Mouse (Mus musculus) hindbrain, embryonic 10.5 days (tissue): ENCODE data around the gene Actl7b. TPM values are rescaled to one million over a fixed set of nuclear protein-coding genes. Genes with fewer than 3 reads are reported as not detected.

ENCODE experiments used
- DNase-seq: peaks from one replicate; pipeline ENCODE4 v3.0.0-alpha.2; 2017; ENCODE audit warnings: low spot score
- H3K27ac ChIP-seq: fragments of 300-500 bp; sonication (generic); 2 replicates; pipeline ENCODE4 v1.5.1; 2016; ENCODE audit warnings: mild to moderate bottlenecking, moderate library complexity
- H3K27me3 ChIP-seq: fragments of 300-500 bp; sonication (generic); 2 replicates; pipeline ENCODE4 v1.6.1; 2016; ENCODE audit warnings: mild to moderate bottlenecking; ENCODE audit not compliant: poor library complexity, insufficient read depth, severe bottlenecking
- H3K36me3 ChIP-seq: fragments of 300-500 bp; sonication (generic); 2 replicates; pipeline ENCODE4 v1.6.1; 2016; ENCODE audit warnings: mild to moderate bottlenecking, moderate library complexity
- H3K4me1 ChIP-seq: fragments of 300-500 bp; sonication (generic); replicated peaks from 2 replicates; pipeline ENCODE4 v1.6.1; 2016; ENCODE audit warnings: mild to moderate bottlenecking
- H3K4me3 ChIP-seq: fragments of 300-500 bp; sonication (generic); 2 replicates; pipeline ENCODE4 v1.5.1; 2016; ENCODE audit warnings: mild to moderate bottlenecking, moderate library complexity
- H3K9me3 ChIP-seq: fragments of 300-500 bp; sonication (generic); 2 replicates; pipeline ENCODE4 v1.6.1; 2016; ENCODE audit warnings: mild to moderate bottlenecking, moderate library complexity
- WGBS: fragments of 180-500 bp; shearing (Covaris S2); methylation state at CpG from one replicate; pipeline ENCODE4 v1.1.7; 2016; 5-methylcytosine and 5-hydroxymethylcytosine counted together
- polyA plus RNA-seq: library from polyadenylated mRNA; unstranded; fragments of >200 nt; fragmentation: Nextera tagmentation; extraction: Ambion mirVana; gene quantifications from 2 replicates; pipeline ENCODE4 v1.2.1, GENCODE M21; 2016

The Actl7b gene
- not detected in 2 replicates for polyA plus RNA-seq

DNA sequence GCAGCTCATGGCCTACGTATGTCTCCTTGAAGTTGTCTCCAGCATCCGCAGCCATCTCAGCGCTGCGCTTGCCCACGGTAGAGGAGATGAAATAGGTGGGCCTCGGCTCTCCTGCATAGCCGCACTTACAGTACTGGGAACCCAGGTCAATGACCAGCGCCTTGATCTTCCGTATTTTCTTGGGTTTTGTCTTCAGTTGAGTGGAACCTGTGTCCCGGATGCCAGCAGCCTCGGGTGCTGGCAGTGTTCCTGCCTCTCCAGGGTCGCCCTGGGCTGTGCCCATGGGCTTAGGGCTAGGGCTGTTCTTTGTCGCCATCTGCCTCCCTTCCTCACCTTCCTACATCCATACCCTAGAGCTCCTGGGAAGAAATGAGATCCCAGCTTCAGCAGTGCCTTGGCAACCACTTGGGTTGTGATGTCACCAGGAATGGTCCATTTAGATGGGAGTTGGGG is at the start of gene Actl7b:
TSS of gene Actl7b (minus strand) at position 403 of the 453 bp plus-strand sequence.
- Histone ChIP-seq H3K27ac (no peak within 1 kb of the TSS), H3K4me3 (no peak within 1 kb of the TSS), H3K27me3 (no peaks in the 10 kb centered on the region), H3K9me3 (no peaks in the 10 kb centered on the region), H3K36me3 (peaks cover 29% of the 10 kb centered on the region), H3K4me1 (no peaks in the 10 kb centered on the region)
- WGBS, result 93% methylated on average over 13 of the region's 13 CpGs
- DNase-seq, result no peak

DNA sequence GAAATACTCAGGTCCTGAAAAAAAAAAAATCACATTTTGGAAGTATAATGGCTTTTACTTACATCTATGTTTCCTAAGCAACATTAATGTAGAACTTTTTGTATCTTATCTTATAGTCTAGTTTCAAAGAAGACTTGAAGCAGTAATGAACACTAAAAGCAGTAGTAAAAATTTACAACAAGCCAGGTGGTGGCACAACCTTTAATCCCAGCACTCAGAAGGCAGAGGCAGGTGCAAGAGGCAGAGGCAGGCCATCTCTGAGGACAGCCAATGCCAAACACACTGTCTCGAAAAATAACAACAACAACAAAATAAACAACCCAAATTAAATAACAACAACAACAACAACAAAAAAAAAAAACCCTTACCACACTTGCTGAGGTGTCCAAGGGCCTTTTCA is 29.8 kb upstream of the Actl7b start:
- Histone ChIP-seq H3K27me3 (no peaks in the 10 kb centered on the region), H3K27ac (no peak overlapping the region), H3K9me3 (no peaks in the 10 kb centered on the region), H3K4me3 (no peak overlapping the region), H3K4me1 (no peaks in the 10 kb centered on the region), H3K36me3 (peaks cover 100% of the 10 kb centered on the region)
- WGBS, result 81% methylated on average over 1 of the region's 1 CpGs
- DNase-seq, result no peak

DNA sequence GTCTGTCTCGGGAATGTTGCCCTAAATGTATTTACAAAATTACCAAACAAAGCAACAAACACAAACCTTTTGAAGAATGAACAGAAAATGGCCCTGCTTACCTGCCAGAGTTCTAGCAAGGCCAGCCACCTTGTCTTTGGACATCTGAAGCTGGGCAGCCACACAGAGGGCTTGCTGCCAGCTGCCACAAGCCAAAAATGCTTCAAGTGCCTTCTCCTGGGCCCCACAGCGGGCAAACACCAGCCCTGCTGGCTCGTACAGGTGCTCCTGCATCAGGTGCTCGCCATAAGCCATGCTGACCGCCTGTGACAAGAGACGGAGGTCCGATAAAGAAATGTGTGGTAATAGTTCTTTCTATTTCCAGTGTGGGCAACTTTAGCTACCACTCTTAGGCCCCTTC is 27.7 kb upstream of the Actl7b start:
- Histone ChIP-seq H3K36me3 (peaks cover 100% of the 10 kb centered on the region), H3K9me3 (no peaks in the 10 kb centered on the region), H3K4me1 (no peaks in the 10 kb centered on the region), H3K27me3 (no peaks in the 10 kb centered on the region), H3K27ac (no peak overlapping the region), H3K4me3 (no peak overlapping the region)
- WGBS, result 93% methylated on average over 7 of the region's 7 CpGs
- DNase-seq, result no peak

DNA sequence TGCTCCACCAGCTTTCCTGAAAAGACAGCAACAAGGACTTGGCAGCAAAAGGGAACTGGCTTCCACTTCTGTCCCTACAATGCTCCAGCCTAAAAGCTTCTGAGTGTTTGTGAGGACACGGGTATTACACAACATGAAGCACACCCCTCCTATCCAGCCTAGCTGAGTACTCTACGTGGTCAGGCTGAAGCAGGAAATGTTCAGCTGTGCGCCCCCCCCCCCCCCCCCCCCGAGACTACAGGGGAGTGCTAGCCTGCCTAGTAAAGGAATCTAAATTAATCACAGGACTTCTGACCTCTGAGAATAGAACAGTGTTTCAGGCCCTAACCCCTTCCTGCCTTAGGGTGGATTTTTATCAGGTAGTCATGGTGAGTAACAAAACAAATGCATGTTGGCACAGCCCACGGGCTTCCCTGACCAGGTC is 26.6 kb upstream of the Actl7b start:
- 78% methylated on average over 5 of the region's 5 CpGs for WGBS
- DNase-seq, result no peak
- Histone ChIP-seq H3K4me3 (no peak overlapping the region), H3K27me3 (no peaks in the 10 kb centered on the region), H3K36me3 (peaks cover 100% of the 10 kb centered on the region), H3K4me1 (no peaks in the 10 kb centered on the region), H3K27ac (no peak overlapping the region), H3K9me3 (no peaks in the 10 kb centered on the region)

DNA sequence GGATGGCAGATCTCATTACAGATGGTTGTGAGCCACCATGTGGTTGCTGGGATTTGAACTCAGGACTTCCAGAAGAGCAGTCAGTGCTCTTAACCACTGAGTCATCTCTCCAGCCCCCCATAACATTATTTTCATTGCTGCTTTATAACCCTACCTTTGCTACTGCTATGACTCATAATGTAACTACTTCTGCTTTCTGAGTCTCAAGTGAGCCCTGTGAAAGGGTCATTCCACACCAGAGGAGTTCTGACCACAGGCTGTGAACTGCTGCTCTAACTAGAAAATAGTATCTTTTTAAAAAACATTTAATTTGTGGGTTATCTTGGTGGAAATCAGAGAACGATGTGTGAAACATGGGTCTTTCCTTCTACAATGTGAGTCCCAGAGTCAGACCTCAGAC is 16.4 kb upstream of the Actl7b start:
- H3K27ac ChIP-seq, result no peak overlapping the region
- H3K9me3 ChIP-seq, result no peaks in the 10 kb centered on the region
- H3K36me3 ChIP-seq, result peaks cover 100% of the 10 kb centered on the region
- WGBS, result 93% methylated on average over 1 of the region's 1 CpGs
- no peak overlapping the region for H3K4me3 ChIP-seq
- H3K27me3 ChIP-seq, result no peaks in the 10 kb centered on the region
- no peak for DNase-seq
- H3K4me1 ChIP-seq, result no peaks in the 10 kb centered on the region

DNA sequence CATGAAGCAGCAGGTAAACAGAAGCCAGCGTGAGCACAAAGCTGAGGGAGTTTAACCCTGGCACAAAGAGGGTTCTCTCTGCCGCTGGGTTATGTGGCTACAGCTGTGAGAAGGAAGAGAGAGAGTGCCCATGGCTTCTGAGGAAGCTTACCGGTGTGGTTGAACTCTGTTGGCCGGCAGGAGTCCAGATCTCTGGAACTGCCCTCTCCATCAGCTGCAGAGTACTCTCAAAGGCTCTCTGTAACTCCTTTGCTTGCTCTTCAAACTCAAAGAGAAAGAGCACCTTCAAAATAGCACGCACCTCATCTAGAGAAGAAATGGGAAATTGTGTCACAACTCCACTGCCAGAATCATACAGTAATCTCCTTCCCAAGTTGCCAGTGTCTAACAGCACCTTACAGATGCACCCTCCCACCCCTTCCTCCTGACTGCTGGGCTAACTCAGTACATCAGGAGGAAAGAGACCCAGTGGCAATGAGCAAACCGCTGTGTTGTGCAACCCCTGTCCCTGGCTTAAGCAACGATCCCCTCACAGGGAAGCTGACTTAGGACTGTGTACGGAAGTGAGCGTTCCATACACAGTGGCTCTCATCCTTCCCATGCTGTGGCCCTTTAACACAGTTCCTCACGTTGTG is 15.8 kb upstream of the Actl7b start:
- Histone ChIP-seq H3K9me3 (no peaks in the 10 kb centered on the region), H3K36me3 (peaks cover 97% of the 10 kb centered on the region), H3K4me3 (no peak overlapping the region), H3K4me1 (no peaks in the 10 kb centered on the region), H3K27ac (no peak overlapping the region), H3K27me3 (no peaks in the 10 kb centered on the region)
- WGBS, result 93% methylated on average over 10 of the region's 10 CpGs
- DNase-seq, result no peak

DNA sequence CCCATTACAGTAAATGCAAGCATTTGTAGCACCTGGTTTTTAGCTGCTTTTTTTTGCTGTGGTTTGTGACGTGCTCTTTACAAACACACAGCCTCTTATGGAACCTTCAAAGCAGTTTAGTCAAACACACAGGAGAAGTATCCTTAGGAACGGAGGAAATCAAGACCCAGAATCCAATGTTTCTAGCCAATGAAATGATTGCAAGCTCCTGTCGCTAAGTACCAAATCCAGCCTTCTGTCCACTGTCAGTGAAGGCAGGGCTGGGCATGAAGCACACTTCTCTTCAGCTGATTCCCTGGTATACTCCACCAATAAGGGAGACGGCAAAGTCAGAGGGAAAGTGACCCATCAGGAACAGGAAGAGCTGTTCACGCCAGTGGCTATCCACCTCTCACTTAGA is 14.8 kb upstream of the Actl7b start:
- no peak overlapping the region for H3K4me3 ChIP-seq
- H3K27me3 ChIP-seq, result no peaks in the 10 kb centered on the region
- H3K27ac ChIP-seq, result no peak overlapping the region
- H3K36me3 ChIP-seq, result peaks cover 97% of the 10 kb centered on the region
- H3K4me1 ChIP-seq, result no peaks in the 10 kb centered on the region
- WGBS, result 96% methylated on average over 5 of the region's 5 CpGs
- H3K9me3 ChIP-seq, result no peaks in the 10 kb centered on the region
- no peak for DNase-seq

DNA sequence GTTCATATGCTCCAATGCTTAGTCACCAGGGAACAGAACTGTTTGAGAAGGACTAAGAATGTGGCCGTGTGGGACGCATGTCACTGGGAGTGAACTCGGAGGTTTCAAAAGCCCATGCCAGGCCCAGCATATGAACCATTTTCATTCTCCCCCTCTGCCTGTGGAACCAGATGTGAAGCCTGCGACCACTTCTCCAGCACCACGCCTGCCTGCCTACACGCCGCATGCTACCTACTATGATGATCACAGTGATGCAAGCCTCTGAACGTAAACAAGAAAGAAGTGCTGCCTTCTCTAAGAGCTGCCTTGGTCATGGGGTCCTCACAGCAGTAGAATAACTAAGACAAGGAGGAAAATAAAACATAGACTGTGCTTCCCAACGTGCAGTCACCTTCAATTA is 6.2 kb upstream of the Actl7b start:
- Histone ChIP-seq H3K4me3 (no peak overlapping the region), H3K4me1 (no peaks in the 10 kb centered on the region), H3K27me3 (no peaks in the 10 kb centered on the region), H3K36me3 (peaks cover 89% of the 10 kb centered on the region), H3K9me3 (no peaks in the 10 kb centered on the region), H3K27ac (no peak overlapping the region)
- DNase-seq, result no peak
- WGBS, result 96% methylated on average over 9 of the region's 9 CpGs

DNA sequence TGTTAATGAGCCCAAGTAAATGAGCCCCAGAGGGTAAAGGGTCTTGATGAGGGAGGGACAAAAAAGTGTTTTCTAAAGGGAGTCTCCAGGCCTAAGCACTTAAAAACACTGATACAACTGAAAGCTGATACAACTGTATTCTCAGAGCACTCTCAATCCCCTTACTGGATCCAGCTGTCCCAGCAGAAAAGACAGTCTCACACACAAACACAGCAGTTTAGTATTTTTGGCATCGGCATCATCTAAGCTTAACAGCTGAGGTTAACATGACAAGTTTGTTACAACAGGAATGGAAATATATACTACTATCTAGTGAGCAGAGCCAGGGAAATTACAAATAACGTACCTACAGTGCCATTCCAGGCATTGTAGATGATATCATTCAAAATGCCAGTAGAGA is 5.1 kb upstream of the Actl7b start:
- Histone ChIP-seq H3K4me1 (no peaks in the 10 kb centered on the region), H3K9me3 (no peaks in the 10 kb centered on the region), H3K27me3 (no peaks in the 10 kb centered on the region), H3K36me3 (peaks cover 79% of the 10 kb centered on the region), H3K4me3 (no peak overlapping the region), H3K27ac (no peak overlapping the region)
- DNase-seq, result no peak
- 92% methylated on average over 2 of the region's 2 CpGs for WGBS

DNA sequence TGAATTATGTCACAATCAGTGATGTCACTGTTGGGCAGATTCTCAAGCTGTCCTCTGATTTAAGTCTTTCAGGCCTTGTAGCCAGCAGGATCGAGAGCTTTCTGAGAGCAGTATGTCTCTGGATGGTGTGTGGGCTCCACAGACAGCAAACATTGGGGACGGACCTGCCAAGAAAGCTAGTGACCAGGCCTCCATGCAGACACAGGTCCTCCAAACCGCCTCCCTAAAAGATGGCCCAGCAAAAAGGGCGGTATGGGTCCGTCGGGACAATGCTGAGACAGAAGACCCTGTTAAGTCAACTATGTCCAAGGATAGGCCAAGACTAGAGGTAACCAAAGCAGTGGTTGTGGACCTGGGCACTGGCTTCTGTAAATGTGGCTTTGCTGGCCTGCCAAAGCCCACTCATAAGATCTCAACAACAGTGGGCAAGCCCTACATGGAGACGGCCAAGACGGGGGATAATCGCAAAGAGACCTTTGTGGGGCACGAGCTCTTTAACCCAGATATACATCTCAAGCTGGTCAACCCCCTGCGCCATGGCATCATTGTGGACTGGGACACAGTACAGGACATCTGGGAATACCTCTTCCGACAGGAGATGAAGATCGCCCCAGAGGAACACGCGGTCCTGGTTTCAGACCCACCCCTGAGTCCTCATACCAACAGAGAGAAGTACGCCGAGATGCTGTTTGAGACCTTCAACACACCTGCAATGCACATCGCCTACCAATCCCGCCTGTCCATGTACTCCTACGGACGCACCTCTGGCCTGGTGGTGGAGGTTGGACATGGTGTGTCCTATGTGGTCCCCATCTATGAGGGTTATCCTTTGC is 2.3 kb upstream of the Actl7b start, which contains the start of gene Actl7a:
TSS of gene Actl7a (plus strand) at position 51 of the 833 bp plus-strand sequence.
- Histone ChIP-seq H3K27ac (no peak within 1 kb of the TSS), H3K27me3 (no peaks in the 10 kb centered on the region), H3K36me3 (peaks cover 52% of the 10 kb centered on the region), H3K4me3 (no peak within 1 kb of the TSS), H3K4me1 (no peaks in the 10 kb centered on the region), H3K9me3 (no peaks in the 10 kb centered on the region)
- 95% methylated on average over 21 of the region's 21 CpGs for WGBS
- DNase-seq, result no peak

DNA sequence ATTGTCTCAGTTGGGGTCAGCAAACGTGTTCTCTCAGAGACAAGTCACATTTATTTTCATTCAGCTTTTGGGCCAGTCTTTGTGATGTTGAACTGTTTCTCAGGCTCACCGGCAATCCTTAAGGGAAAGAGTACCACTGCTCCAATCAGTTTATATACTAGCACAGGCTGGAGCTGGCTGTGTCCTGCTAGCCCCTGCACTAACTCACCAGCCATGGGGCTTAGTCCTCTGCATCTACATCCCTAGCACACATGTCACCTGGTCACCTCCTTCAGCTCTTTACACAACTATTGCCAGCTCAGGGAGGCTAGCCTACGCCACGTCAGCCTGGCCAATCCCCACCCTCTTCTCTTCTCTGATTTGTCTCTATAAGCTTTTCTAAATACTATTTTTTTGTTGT is 1.5 kb upstream of the Actl7b start:
- H3K9me3 ChIP-seq, result no peaks in the 10 kb centered on the region
- DNase-seq, result no peak
- WGBS, result 93% methylated on average over 4 of the region's 4 CpGs
- H3K27me3 ChIP-seq, result no peaks in the 10 kb centered on the region
- no peak overlapping the region for H3K27ac ChIP-seq
- no peak overlapping the region for H3K4me3 ChIP-seq
- no peaks in the 10 kb centered on the region for H3K4me1 ChIP-seq
- H3K36me3 ChIP-seq, result peaks cover 46% of the 10 kb centered on the region

DNA sequence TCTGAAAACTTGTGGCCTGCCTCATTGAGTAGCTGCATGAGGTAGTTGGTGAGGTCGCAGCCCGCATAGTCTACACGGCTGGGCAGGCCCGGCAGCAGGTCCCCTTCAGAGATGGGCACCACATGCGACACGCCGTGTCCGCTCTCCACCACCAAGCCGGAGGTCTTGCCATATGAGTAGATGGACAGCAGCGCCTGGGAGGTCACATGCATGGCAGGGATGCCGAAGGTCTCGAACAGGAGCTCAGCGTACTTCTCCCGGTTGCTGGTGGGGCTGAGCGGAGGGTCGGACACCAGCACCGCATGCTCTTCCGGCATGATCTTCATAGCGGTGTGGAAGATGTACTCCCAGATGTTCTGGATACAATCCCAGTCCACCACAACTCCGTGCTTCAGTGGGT is 632 bp downstream of the Actl7b start:
- Histone ChIP-seq H3K4me1 (no peaks in the 10 kb centered on the region), H3K27ac (no peak overlapping the region), H3K36me3 (peaks cover 25% of the 10 kb centered on the region), H3K9me3 (no peaks in the 10 kb centered on the region), H3K4me3 (no peak overlapping the region), H3K27me3 (no peaks in the 10 kb centered on the region)
- WGBS, result 95% methylated on average over 20 of the region's 20 CpGs
- no peak for DNase-seq

DNA sequence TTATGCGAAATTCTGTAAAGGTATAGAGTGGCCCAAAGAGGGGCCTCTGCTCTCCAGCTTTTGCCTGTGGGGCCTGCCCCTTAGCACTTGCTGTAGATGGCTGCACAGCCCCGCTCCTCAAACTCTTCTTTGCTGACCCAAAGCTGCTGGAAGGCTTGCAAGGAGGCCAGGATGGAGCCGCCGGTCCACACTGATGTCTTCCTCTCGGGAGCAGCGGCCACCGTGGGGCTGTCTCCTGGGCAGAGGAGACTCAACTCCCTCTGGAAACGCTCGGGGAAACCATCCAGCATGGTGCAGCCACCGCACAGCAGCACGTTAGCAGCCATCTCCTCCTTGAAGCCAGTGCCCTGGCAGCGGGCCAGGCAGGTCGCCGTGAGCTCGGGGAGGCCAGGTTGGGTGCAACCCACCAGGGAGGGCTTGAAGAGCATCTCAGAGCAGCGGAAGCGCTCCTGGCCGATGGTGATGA is 1.2 kb downstream of the Actl7b start, which contains the start of gene Gm26657:
TSS of gene Gm26657 (plus strand) at position 51 of the 466 bp plus-strand sequence.
- Histone ChIP-seq H3K27me3 (no peaks in the 10 kb centered on the region), H3K4me1 (no peaks in the 10 kb centered on the region), H3K27ac (no peak within 1 kb of the TSS), H3K36me3 (peaks cover 19% of the 10 kb centered on the region), H3K4me3 (no peak within 1 kb of the TSS), H3K9me3 (no peaks in the 10 kb centered on the region)
- DNase-seq, result no peak
- 90% methylated on average over 18 of the region's 18 CpGs for WGBS
